ENCODE assay signal across 10 mouse cellular contexts in genomic region chr12:85813599-85813998, GRCm38 (mm10). TPM values are rescaled to one million over a fixed set of nuclear protein-coding genes. Genes with fewer than 3 reads are reported as not detected.
DNase-seq lines count a peak whose midpoint lies in the region; ATAC-seq and TF ChIP-seq lines count a peak whose summit lies in the region.
"Had no signal": no experiment of that assay in that cellular context is flagged by ENCODE, and none has a peak within 500 bp of the region (broad histone marks: within the 10 kb centered on the region; RNA-seq: fewer than 3 reads in every experiment).

No protein-coding gene starts in this region.

- TF ChIP-seq EP300 in lung, postnatal 0 days (IDR thresholded peaks at IDR 0.05) = peak; percentile 72

- peak; percentile 92 for ATAC-seq in kidney, embryonic 16.5 days (ENCODE audit: low FRiP score, low TSS enrichment)
- peak; percentile 92 for ATAC-seq in lung, postnatal 0 days
- ATAC-seq in hindbrain, postnatal 0 days = no peak
- no peak for ATAC-seq in cerebellum, adult (ENCODE audit: insufficient number of reproducible peaks, low FRiP score, low TSS enrichment)

- H3K36me3 ChIP-seq in kidney, embryonic 16.5 days (ENCODE audit: insufficient read depth, low read length) = peaks cover 20% of the 10 kb centered on the region
- peaks cover 11% of the 10 kb centered on the region; the same call in 1 of the 2 replicates for H3K36me3 ChIP-seq in lung, postnatal 0 days (ENCODE audit: insufficient read depth, low read length)
- peaks cover 29% of the 10 kb centered on the region for H3K36me3 ChIP-seq in hindbrain, postnatal 0 days (ENCODE audit: insufficient read depth, low read length)

- H3K9me3 ChIP-seq in kidney, embryonic 16.5 days (ENCODE audit: low read length) = no peaks in the 10 kb centered on the region
- H3K9me3 ChIP-seq in lung, postnatal 0 days (ENCODE audit: low read length) = no peaks in the 10 kb centered on the region
- no peaks in the 10 kb centered on the region for H3K9me3 ChIP-seq in hindbrain, postnatal 0 days (ENCODE audit: low read length)
- H3K9me3 ChIP-seq: hindbrain, embryonic 12.5 days had no signal

- no peak overlapping the region for H3K4me2 ChIP-seq in kidney, embryonic 16.5 days (replicated peaks; ENCODE audit: low read depth, low read length)
- no peak overlapping the region for H3K4me2 ChIP-seq in lung, postnatal 0 days (replicated peaks; ENCODE audit: low read depth, low read length)
- no peak overlapping the region for H3K4me2 ChIP-seq in hindbrain, postnatal 0 days (ENCODE audit: low read depth, low read length)
- H3K4me2 ChIP-seq: hindbrain, embryonic 12.5 days had no signal

- 13% methylated on average over 2 of the region's 2 CpGs for WGBS in kidney, embryonic 16.5 days
- WGBS in lung, postnatal 0 days = 27% methylated on average over 2 of the region's 2 CpGs
- 72% methylated on average over 2 of the region's 2 CpGs for WGBS in hindbrain, postnatal 0 days

- H3K9ac ChIP-seq in kidney, embryonic 16.5 days (replicated peaks; ENCODE audit: low read length) = no peak overlapping the region
- H3K9ac ChIP-seq in lung, postnatal 0 days (replicated peaks; ENCODE audit: low read depth) = no peak overlapping the region
- H3K9ac ChIP-seq in hindbrain, postnatal 0 days (replicated peaks; ENCODE audit: low read length) = no peak overlapping the region
- H3K9ac ChIP-seq: hindbrain, embryonic 12.5 days had no signal

- H3K4me3 ChIP-seq in kidney, embryonic 16.5 days (ENCODE audit: low read length) = no peak overlapping the region
- no peak overlapping the region for H3K4me3 ChIP-seq in lung, postnatal 0 days (ENCODE audit: low read depth, low read length)
- no peak overlapping the region for H3K4me3 ChIP-seq in hindbrain, postnatal 0 days (ENCODE audit: low read length)
- H3K4me3 ChIP-seq: hindbrain, embryonic 12.5 days had no signal

- H3K27me3 ChIP-seq in kidney, embryonic 16.5 days (ENCODE audit: insufficient read depth, low read length) = no peaks in the 10 kb centered on the region
- H3K27me3 ChIP-seq in lung, postnatal 0 days (replicated peaks; ENCODE audit: insufficient read depth, low read length) = no peaks in the 10 kb centered on the region
- H3K27me3 ChIP-seq in hindbrain, postnatal 0 days (ENCODE audit: insufficient read depth, low read length) = no peaks in the 10 kb centered on the region
- H3K27me3 ChIP-seq: hindbrain, embryonic 12.5 days had no signal

- peak; percentile 5 for DNase-seq in embryo, embryonic 11 days
- DNase-seq in embryo, embryonic 10.5 days (ENCODE audit: low spot score) = no peak
- DNase-seq in heart, adult 9 months (ENCODE audit: low spot score in 2 of 2) = peak; percentile 68 to 87
- peak; percentile 77 for DNase-seq in lung, postnatal 0 days (ENCODE audit: low spot score)
- DNase-seq in hindbrain, postnatal 0 days (ENCODE audit: low spot score) = no peak
- DNase-seq in B cell, adult 2 months = no peak
- DNase-seq: right cerebral cortex, postnatal 14 days had no signal

- H3K27ac ChIP-seq in kidney, embryonic 16.5 days (ENCODE audit: low read length) = no peak overlapping the region
- H3K27ac ChIP-seq in lung, postnatal 0 days (ENCODE audit: low read length) = peak overlapping the region; percentile 38; the same call in 1 of the 2 replicates
- no peak overlapping the region for H3K27ac ChIP-seq in hindbrain, postnatal 0 days
- H3K27ac ChIP-seq: hindbrain, embryonic 12.5 days had no signal

- no peak for TF ChIP-seq CTCF in lung, postnatal 0 days (IDR thresholded peaks at IDR 0.05)
- no peak for TF ChIP-seq CTCF in hindbrain, postnatal 0 days (IDR thresholded peaks at IDR 0.05; ENCODE audit: low read depth)

- H3K4me1 ChIP-seq in kidney, embryonic 16.5 days (ENCODE audit: insufficient read depth, low read length) = peaks cover 15% of the 10 kb centered on the region
- peaks cover 9% of the 10 kb centered on the region for H3K4me1 ChIP-seq in lung, postnatal 0 days (ENCODE audit: insufficient read depth, low read depth, low read length)
- H3K4me1 ChIP-seq in hindbrain, postnatal 0 days (ENCODE audit: insufficient read depth, low read length) = no peaks in the 10 kb centered on the region
- H3K4me1 ChIP-seq: hindbrain, embryonic 12.5 days had no signal

RNA-seq across cellular contexts. Expression of gene Erg28, which starts 10.8 kb away (rescaled TPM):
- 116 and 120 TPM in 2 replicates for polyA plus RNA-seq in kidney, embryonic 16.5 days (2015; fragmentation: Nextera tagmentation; extraction: Ambion mirVana)
- 76.5 and 80.8 TPM in 2 replicates for polyA plus RNA-seq in lung, postnatal 0 days (2015; fragmentation: Nextera tagmentation; extraction: Ambion mirVana)
- total RNA-seq in hindbrain, postnatal 0 days (2014; rRNA removed) = 79.8 and 96.2 TPM in 2 replicates
- 105 and 116 TPM in 2 replicates for polyA plus RNA-seq in hindbrain, postnatal 0 days (2015; fragmentation: Nextera tagmentation; extraction: Ambion mirVana)

RNA-seq across cellular contexts. Expression of gene Ttll5, which starts 10.9 kb away (rescaled TPM):
- 11.3 and 14.9 TPM in 2 replicates for polyA plus RNA-seq in kidney, embryonic 16.5 days (2015; fragmentation: Nextera tagmentation; extraction: Ambion mirVana)
- polyA plus RNA-seq in lung, postnatal 0 days (2015; fragmentation: Nextera tagmentation; extraction: Ambion mirVana) = 4.9 and 6.4 TPM in 2 replicates
- 10.2 and 23.9 TPM in 2 replicates for total RNA-seq in hindbrain, postnatal 0 days (2014; rRNA removed)
- polyA plus RNA-seq in hindbrain, postnatal 0 days (2015; fragmentation: Nextera tagmentation; extraction: Ambion mirVana) = 10.4 and 12.2 TPM in 2 replicates

Comparison
In these comparisons a context has a peak if more than half of its experiments do, and no peak if none do; other contexts are left out.
1. DNase-seq: peak in embryo, embryonic 11 days (single experiment), heart, adult 9 months (2 of 2) and lung, postnatal 0 days (single experiment); none in embryo, embryonic 10.5 days (single experiment), hindbrain, postnatal 0 days (single experiment) and B cell, adult 2 months (0 of 2).
2. ATAC-seq: peak in kidney, embryonic 16.5 days (single experiment) and lung, postnatal 0 days (single experiment); none in hindbrain, postnatal 0 days (single experiment) and cerebellum, adult (single experiment).